Mouse (Mus musculus) hindbrain, embryonic 14.5 days (tissue): ENCODE data around the gene Hoga1. TPM values are rescaled to one million over a fixed set of nuclear protein-coding genes. Genes with fewer than 3 reads are reported as not detected.

ENCODE experiments used
- ATAC-seq: fragments of 200-750 bp; cut with Nextera tagmentation; 2 replicates; pipeline ENCODE4 v1.8.0; 2017; ENCODE audit warnings: moderate number of reproducible peaks, mild to moderate bottlenecking, moderate TSS enrichment, moderate library complexity; ENCODE audit not compliant: low FRiP score
- DNase-seq: peaks from one replicate; pipeline ENCODE4 v3.0.0-alpha.2; 2015; ENCODE audit warnings: low spot score
- H3K27ac ChIP-seq: fragments of 300-500 bp; sonication (generic); 2 replicates; pipeline ENCODE4 v1.5.1; 2014; ENCODE audit warnings: mild to moderate bottlenecking, moderate library complexity
- H3K27me3 ChIP-seq: fragments of 300-500 bp; sonication (generic); 2 replicates; pipeline ENCODE4 v1.6.1; 2014; ENCODE audit warnings: mild to moderate bottlenecking, low read length, mixed read lengths; ENCODE audit not compliant: control insufficient read depth, insufficient read depth
- H3K36me3 ChIP-seq: fragments of 300-500 bp; sonication (generic); replicated peaks from 2 replicates; pipeline ENCODE4 v1.6.1; 2014; ENCODE audit not compliant: control insufficient read depth, insufficient read depth
- H3K4me1 ChIP-seq: fragments of 300-500 bp; sonication (generic); replicated peaks from 2 replicates; pipeline ENCODE4 v1.6.1; 2014; ENCODE audit warnings: antibody characterized with exemption, low read length, mixed read lengths; ENCODE audit not compliant: control insufficient read depth, insufficient read depth
- H3K4me2 ChIP-seq: fragments of 300-500 bp; sonication (generic); replicated peaks from 2 replicates; pipeline ENCODE4 v1.6.1; 2014; ENCODE audit warnings: mild to moderate bottlenecking, moderate library complexity
- H3K4me3 ChIP-seq: fragments of 300-500 bp; sonication (generic); replicated peaks from 2 replicates; pipeline ENCODE4 v1.5.1; 2014; ENCODE audit warnings: mild to moderate bottlenecking, low read length
- H3K9ac ChIP-seq: fragments of 300-500 bp; sonication (generic); 2 replicates; pipeline ENCODE4 v1.6.1; 2014
- H3K9me3 ChIP-seq: fragments of 300-500 bp; sonication (generic); 2 replicates; pipeline ENCODE4 v1.6.1; 2016; ENCODE audit warnings: low read length; ENCODE audit not compliant: control insufficient read depth
- WGBS: fragments of 180-500 bp; shearing (Covaris S2); extraction: QIAGEN DNeasy Blood & Tissue Kit; methylation state at CpG from one replicate; pipeline ENCODE4 v1.1.7; 2014; 5-methylcytosine and 5-hydroxymethylcytosine counted together
- polyA plus RNA-seq: library from polyadenylated mRNA; unstranded; fragments of >200 nt; fragmentation: Nextera tagmentation; extraction: Ambion mirVana; gene quantifications from 2 replicates; pipeline ENCODE4 v1.2.1, GENCODE M21; 2014

The Hoga1 gene
- polyA plus RNA-seq, 1 experiment from 2014 or later = 2.2 TPM

DNA sequence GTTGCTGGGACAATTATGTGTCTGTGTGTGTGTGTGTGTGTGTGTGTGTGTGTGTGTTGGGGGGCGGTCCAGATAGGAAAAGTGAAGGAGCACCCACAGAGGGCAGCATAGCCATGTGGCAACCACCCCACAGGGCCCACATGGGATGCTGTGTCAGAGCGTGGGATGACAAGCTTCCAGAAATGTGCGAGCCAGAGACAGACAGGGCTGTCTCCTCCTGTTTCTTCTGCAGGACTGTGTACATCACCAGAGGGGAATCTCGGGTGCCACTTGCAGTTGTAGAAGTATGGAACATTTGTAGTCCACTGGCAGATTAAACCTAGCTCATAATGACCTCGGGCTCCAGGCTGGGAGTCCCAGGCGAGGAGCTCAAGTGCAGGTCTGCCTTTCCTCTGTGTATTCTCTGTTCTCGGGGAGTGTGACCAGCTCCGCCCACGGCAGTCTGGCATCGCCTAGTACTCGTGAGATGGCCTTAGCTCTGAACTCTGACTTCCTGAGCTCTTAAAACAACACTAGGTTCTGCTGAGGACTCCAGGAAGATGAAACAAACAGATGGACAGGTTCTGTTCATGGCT is 10.4 kb upstream of the Hoga1 start:
- DNase-seq (no peak), ATAC-seq (no peak)
- H3K36me3 ChIP-seq = no peaks in the 10 kb centered on the region
- H3K27ac ChIP-seq = no peak overlapping the region
- H3K9me3 ChIP-seq = no peaks in the 10 kb centered on the region
- no peaks in the 10 kb centered on the region for H3K4me1 ChIP-seq
- 61% methylated on average over 11 of the region's 11 CpGs for WGBS
- H3K9ac ChIP-seq = no peak overlapping the region
- no peak overlapping the region for H3K4me3 ChIP-seq
- H3K27me3 ChIP-seq = no peaks in the 10 kb centered on the region
- no peak overlapping the region for H3K4me2 ChIP-seq

DNA sequence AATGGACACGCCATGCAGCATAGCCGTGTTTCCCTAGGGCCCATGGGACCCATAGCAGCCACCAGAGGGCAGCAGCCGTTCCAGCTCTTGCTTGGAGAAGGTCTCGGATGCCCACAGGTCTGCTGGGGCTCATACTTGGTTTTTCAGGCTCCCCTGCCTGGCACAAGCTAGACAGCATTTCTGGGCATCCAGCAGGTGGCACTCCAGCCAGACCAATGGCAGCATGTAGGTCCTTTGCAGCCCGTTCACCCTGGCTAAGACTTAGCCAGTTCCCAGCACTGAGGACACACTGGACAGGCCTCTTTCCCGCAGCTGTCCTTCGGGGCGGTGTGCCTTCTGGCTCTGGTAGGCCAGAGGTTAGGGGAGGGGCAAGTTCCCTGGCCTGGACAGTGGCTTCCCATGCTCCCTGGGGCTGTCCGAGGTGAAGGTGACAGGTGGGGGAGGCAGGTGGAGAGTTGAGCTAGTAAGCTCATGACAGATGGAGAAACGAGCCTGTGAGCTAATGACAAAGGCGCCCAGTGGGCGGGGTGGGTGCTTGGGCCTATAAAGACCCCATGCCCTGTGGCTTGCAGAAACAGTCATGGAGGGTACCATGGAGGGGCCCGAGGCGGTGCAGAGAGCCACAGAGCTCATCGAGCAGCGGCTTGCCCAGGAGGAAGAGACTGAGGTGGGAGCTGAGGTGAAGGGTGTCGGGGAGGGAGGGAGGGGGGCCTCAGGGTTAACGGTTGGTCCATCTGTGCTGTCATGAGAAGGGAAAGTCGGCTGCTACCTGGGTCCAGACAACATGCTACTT is 9.8 kb upstream of the Hoga1 start, which contains the start of gene Ankrd2:
TSS of gene Ankrd2 (plus strand) at position 545 of the 793 bp plus-strand sequence.
- Histone ChIP-seq H3K4me1 (no peaks in the 10 kb centered on the region), H3K27me3 (no peaks in the 10 kb centered on the region), H3K4me2 (no peak within 1 kb of the TSS), H3K27ac (no peak within 1 kb of the TSS), H3K9ac (no peak within 1 kb of the TSS), H3K9me3 (no peaks in the 10 kb centered on the region), H3K4me3 (no peak within 1 kb of the TSS), H3K36me3 (no peaks in the 10 kb centered on the region)
- DNase-seq (peak; percentile 78), ATAC-seq (peak; percentile 80)
- 64% methylated on average over 18 of the region's 19 CpGs for WGBS

DNA sequence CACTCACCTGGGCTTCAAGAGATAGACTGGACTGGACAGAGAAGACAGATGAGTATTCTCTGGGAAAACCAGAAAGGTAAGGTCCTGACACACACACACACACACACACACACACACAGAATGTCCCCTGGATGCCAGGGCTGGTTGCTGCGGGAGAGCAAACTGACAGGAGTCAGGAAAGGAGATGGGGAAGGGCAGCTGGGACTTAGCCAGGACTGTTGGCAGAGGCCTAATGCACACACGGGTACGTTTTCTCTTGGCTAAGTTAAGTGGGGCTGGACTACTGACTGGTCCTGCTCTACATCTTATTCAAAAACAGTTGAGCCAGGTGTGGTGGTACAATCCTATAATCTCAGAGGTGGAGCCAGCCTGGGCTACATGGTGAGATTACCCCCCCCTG is 9.1 kb upstream of the Hoga1 start:
- no peaks in the 10 kb centered on the region for H3K36me3 ChIP-seq
- H3K4me1 ChIP-seq = no peaks in the 10 kb centered on the region
- no peak for ATAC-seq

DNA sequence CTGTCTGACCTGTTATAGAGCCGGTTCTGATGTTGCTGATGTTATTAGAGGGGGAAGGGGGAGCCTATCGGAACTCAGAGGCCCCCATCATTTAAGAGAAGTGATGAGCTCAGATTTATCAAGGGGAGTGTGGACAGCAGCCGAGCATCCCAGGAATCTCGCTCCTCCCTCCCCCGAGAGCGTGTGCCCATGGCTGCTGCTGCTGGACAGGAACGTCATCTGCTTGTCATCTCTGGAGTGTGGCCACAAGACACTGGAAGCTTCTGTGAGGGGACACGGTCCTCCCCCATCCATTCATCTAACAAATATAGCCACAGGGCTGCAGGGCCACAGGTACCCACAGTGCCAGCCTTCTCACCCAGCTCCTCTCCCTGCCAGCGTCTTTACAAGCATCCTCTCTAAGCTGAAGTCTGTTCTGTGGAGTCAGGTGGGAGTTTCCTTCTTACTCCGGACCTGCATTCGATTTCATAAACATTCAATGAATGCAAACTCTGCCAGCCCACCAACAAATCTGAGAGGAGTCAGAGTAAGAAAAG is 8.2 kb upstream of the Hoga1 start:
- H3K4me2 ChIP-seq = no peak overlapping the region
- no peak overlapping the region for H3K27ac ChIP-seq
- 83% methylated on average over 10 of the region's 11 CpGs for WGBS
- H3K9ac ChIP-seq = no peak overlapping the region
- no peaks in the 10 kb centered on the region for H3K9me3 ChIP-seq
- no peak overlapping the region for H3K4me3 ChIP-seq
- no peaks in the 10 kb centered on the region for H3K27me3 ChIP-seq
- ATAC-seq (no peak), DNase-seq (no peak)
- no peaks in the 10 kb centered on the region for H3K36me3 ChIP-seq
- no peaks in the 10 kb centered on the region for H3K4me1 ChIP-seq

More for the DNA sequence above, 9.1 kb upstream of the Hoga1 start:
- Histone ChIP-seq H3K27me3 (no peaks in the 10 kb centered on the region), H3K9ac (no peak overlapping the region), H3K4me2 (no peak overlapping the region), H3K9me3 (no peaks in the 10 kb centered on the region), H3K4me3 (no peak overlapping the region), H3K27ac (no peak overlapping the region)
- no peak for DNase-seq
- WGBS = 79% methylated on average over 3 of the region's 3 CpGs

DNA sequence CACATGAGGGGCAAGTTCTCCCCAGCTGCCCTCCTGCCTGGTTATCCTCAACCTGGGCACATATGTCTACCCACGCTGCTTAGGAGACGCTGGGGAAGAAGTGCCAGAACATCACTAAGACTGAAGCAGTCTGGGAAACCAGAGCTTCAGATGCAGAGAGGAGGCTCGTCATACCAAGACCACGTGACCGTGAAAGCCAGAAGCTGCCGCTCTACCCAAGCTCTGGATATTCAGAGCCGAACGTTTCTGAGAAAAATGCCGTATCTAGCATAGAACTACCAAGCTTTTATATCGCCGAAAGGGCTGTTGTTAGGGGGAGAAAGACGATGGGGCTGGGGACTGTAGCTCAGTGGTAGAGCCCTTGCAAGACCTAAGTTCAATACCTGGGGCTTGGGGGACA is 7.1 kb upstream of the Hoga1 start:
- Histone ChIP-seq H3K4me1 (no peaks in the 10 kb centered on the region), H3K27ac (no peak overlapping the region), H3K36me3 (no peaks in the 10 kb centered on the region), H3K4me3 (no peak overlapping the region), H3K4me2 (no peak overlapping the region), H3K9ac (no peak overlapping the region), H3K27me3 (no peaks in the 10 kb centered on the region), H3K9me3 (no peaks in the 10 kb centered on the region)
- ATAC-seq (no peak), DNase-seq (no peak)
- WGBS = 91% methylated on average over 12 of the region's 12 CpGs

DNA sequence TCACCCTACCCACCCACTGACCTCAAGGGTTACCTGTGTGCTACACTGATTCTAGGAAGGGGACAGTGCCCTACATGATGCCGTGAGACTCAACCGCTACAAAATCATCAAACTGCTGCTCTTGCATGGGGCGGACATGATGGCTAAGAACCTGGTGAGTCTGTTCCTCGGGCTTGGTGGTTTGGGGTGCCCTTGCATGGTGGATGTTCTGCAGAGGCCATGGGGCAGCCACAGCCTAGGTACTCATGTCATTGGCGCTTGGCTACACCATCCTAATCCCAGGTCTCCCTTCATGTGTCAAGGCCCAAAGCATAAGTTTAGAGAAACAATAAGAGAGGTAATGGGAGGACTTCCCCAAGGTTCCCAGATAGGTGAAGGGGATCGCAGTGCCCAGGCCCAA is 1.4 kb upstream of the Hoga1 start:
- Histone ChIP-seq H3K9me3 (no peaks in the 10 kb centered on the region), H3K9ac (no peak overlapping the region), H3K36me3 (no peaks in the 10 kb centered on the region), H3K27ac (no peak overlapping the region), H3K4me2 (no peak overlapping the region), H3K4me1 (no peaks in the 10 kb centered on the region), H3K27me3 (no peaks in the 10 kb centered on the region), H3K4me3 (no peak overlapping the region)
- no peak for DNase-seq
- no peak for ATAC-seq
- 95% methylated on average over 6 of the region's 6 CpGs for WGBS

DNA sequence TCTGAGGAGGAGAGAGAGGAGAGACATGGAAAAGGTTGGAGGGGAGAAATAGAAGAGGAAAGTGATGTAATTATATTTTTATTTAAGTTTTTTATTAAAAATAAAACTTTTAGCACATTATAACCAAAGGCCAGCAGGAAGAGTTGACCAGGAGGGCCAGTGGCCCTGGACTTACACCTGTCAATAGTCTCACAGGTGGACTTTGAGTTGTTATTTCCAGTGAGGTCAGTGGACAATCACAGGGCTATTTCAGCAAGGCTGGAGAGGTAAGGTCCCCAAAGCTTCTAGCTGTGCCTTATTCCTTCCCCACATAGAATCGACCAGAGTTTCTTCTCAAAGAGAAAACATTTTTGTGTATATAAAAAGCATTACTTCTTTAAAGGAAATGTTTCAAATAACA is 4.8 kb downstream of the Hoga1 start:
- no peaks in the 10 kb centered on the region for H3K27me3 ChIP-seq
- no peak overlapping the region for H3K9ac ChIP-seq
- 81% methylated on average over 1 of the region's 1 CpGs for WGBS
- ATAC-seq (no peak), DNase-seq (no peak)
- H3K4me2 ChIP-seq = no peak overlapping the region
- H3K27ac ChIP-seq = no peak overlapping the region
- H3K9me3 ChIP-seq = no peaks in the 10 kb centered on the region
- H3K4me3 ChIP-seq = no peak overlapping the region
- H3K4me1 ChIP-seq = no peaks in the 10 kb centered on the region
- H3K36me3 ChIP-seq = no peaks in the 10 kb centered on the region

DNA sequence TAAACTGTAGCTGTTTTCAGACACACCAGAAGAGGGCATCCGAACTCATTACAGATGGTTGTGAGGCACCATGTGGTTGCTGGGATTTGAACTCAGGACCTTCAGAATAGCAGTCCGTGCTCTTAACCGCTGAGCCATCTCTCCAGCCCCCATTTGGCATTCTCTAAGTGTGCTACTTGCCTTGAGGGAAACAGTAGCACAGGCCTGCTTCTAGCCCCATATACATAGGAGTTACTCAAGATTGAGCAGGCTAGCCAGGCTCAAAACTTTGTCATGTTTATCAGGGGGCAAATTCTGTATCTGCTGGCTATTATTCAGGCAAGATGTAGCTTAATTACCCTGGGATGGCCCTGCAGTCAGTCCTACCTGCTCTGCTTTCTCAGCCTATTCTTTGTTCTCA is 5.9 kb downstream of the Hoga1 start:
- Histone ChIP-seq H3K4me1 (no peaks in the 10 kb centered on the region), H3K9ac (no peak overlapping the region), H3K9me3 (no peaks in the 10 kb centered on the region), H3K27ac (no peak overlapping the region), H3K4me3 (no peak overlapping the region), H3K27me3 (no peaks in the 10 kb centered on the region), H3K4me2 (no peak overlapping the region), H3K36me3 (no peaks in the 10 kb centered on the region)
- WGBS = 95% methylated on average over 3 of the region's 3 CpGs
- ATAC-seq (no peak), DNase-seq (no peak)

DNA sequence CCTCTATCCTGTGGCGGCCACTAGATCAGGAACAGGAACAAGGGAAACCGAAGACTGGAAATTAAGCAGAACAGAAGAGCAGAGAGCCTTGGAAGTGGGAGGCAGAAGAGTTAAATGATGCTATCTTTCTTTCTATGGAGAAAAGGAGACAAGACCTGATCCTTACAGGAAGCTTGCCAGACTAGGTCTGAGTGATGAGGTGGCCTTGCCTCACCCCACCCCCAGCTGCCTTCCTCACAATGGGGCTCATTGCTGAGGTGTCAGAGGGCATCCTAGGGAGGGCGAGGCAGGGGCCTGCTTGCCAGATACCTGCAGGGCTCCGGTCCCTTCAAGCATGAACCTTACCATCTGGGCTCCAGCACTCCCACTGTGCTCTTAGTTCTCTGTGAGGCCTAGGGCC is 6.5 kb downstream of the Hoga1 start, which contains the start of gene 4933411K16Rik:
TSS of gene 4933411K16Rik (plus strand) at position 301 of the 400 bp plus-strand sequence.
- no peak for DNase-seq
- no peak for ATAC-seq
- no peak within 1 kb of the TSS for H3K9ac ChIP-seq
- H3K36me3 ChIP-seq = no peaks in the 10 kb centered on the region
- no peak within 1 kb of the TSS for H3K4me2 ChIP-seq
- H3K27me3 ChIP-seq = no peaks in the 10 kb centered on the region
- no peak within 1 kb of the TSS for H3K27ac ChIP-seq
- 82% methylated on average over 4 of the region's 4 CpGs for WGBS
- H3K4me3 ChIP-seq = no peak within 1 kb of the TSS
- H3K4me1 ChIP-seq = no peaks in the 10 kb centered on the region
- no peaks in the 10 kb centered on the region for H3K9me3 ChIP-seq
